Mouse (Mus musculus): ENCODE data around the gene Cadps2.

DNA sequence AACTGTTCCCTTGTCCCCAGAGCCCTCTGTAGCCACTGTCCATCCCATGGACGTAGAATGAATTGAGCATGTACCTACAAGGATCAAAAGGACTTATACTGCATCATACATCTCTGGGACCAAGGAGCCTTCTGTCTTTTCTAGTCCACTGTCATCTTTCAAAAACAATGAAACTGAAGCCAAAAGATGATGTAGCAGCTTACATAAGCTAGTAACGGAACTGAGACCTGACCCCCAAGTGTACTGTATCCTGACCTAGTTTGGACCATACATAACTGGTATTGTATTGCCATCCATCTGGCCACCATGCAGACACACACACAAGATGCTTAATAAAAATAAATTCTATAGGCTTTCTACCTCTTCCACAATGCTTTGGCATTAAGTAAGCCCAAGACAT is 350.2 kb downstream of the Cadps2 start:
- no peak for TF ChIP-seq CTCF (IDR thresholded peaks at IDR 0.05; ENCODE audit: borderline replicate concordance, insufficient read depth, low read length)
- TF ChIP-seq POLR2A (IDR thresholded peaks at IDR 0.05; ENCODE audit: low read depth, low read length), result no peak
